Mouse (Mus musculus): ENCODE measurements around the gene Rps15. TPM values are rescaled to one million over a fixed set of nuclear protein-coding genes. Genes with fewer than 3 reads are reported as not detected.

Gene Rps15
- polyA plus RNA-seq, 1 experiment: 2,204 TPM

DNA sequence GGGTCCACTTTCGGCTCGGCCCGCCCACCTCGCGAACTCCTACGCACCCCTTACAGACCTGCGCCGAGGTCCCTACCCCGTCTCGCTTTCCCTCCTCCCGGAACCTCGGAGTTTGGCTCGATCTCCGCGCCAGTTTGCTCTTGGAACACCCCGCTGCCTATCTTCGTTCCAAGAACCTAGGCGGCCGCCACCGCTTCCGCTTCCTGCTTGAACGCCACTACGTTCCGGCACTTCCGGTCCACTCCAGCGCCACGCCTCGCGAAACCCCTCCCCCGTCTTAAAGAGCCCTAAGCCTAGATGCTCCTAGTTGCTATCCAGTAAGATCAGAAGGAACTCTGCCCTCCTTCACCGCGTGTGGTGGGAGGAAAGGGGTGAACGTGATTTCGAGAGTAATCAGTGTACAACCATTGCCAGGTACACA, 28.1 kb downstream of the Rps15 start, which contains the start of gene 2310011J03Rik:
TSS of gene 2310011J03Rik (minus strand) at position 198 of the 421 bp plus-strand sequence.
- Histone ChIP-seq H3K4me1 (ENCODE audit: control insufficient read depth, insufficient read depth, insufficient read length) (peaks cover 33% of the 10 kb centered on the region), H3K36me3 (ENCODE audit: control insufficient read depth, insufficient read depth, low read length) (peaks cover 13% of the 10 kb centered on the region), H3K27me3 (ENCODE audit: control insufficient read depth, insufficient read depth, low read length) (no peaks in the 10 kb centered on the region; the same call in 1 of the 2 replicates), H3K4me3 (ENCODE audit: extremely low read depth, insufficient read depth, insufficient read length) (peak within 1 kb of the TSS; percentile 77), H3K27ac (ENCODE audit: insufficient read depth, low read length) (peak within 1 kb of the TSS; percentile 73)
- TF ChIP-seq CTCF (IDR thresholded peaks at IDR 0.05; ENCODE audit: extremely low read depth, insufficient read depth, insufficient read length, insufficient replicate concordance) (no peak), POLR2A (IDR thresholded peaks at IDR 0.05; ENCODE audit: low read depth, low read length) (peak; percentile 86)
- peak; percentile 80 to 90 for DNase-seq (ENCODE audit: low read depth in 1 of 2, low spot score in 2 of 2)
- under 1% methylated on average over 34 of the region's 34 CpGs for WGBS

- no peak for DNase-seq (ENCODE audit: low read depth in 1 of 2, low spot score in 2 of 2)
- H3K36me3 ChIP-seq (ENCODE audit: control insufficient read depth, insufficient read depth, low read length): peaks cover 13% of the 10 kb centered on the region
- peak overlapping the region; percentile 34 for H3K27ac ChIP-seq (ENCODE audit: insufficient read depth, low read length)
- H3K4me1 ChIP-seq (ENCODE audit: control insufficient read depth, insufficient read depth, insufficient read length): peaks cover 33% of the 10 kb centered on the region
- no peaks in the 10 kb centered on the region for H3K27me3 ChIP-seq (ENCODE audit: control insufficient read depth, insufficient read depth, low read length)
- TF ChIP-seq CTCF (IDR thresholded peaks at IDR 0.05; ENCODE audit: extremely low read depth, insufficient read depth, insufficient read length, insufficient replicate concordance): no peak
- no peak for TF ChIP-seq POLR2A (IDR thresholded peaks at IDR 0.05; ENCODE audit: low read depth, low read length)
- 46% methylated on average over 6 of the region's 6 CpGs for WGBS
- no peak overlapping the region for H3K4me3 ChIP-seq (ENCODE audit: extremely low read depth, insufficient read depth, insufficient read length)
Measured at GRCm38 (mm10) chr10:80321014-80321669, 28.9 kb downstream of the Rps15 start.

- peaks cover 33% of the 10 kb centered on the region for H3K4me1 ChIP-seq (ENCODE audit: control insufficient read depth, insufficient read depth, insufficient read length)
- peaks cover 13% of the 10 kb centered on the region for H3K36me3 ChIP-seq (ENCODE audit: control insufficient read depth, insufficient read depth, low read length)
- TF ChIP-seq CTCF (IDR thresholded peaks at IDR 0.05; ENCODE audit: extremely low read depth, insufficient read depth, insufficient read length, insufficient replicate concordance) (no peak), POLR2A (IDR thresholded peaks at IDR 0.05; ENCODE audit: low read depth, low read length) (no peak)
- H3K27ac ChIP-seq (ENCODE audit: insufficient read depth, low read length): no peak overlapping the region
- H3K27me3 ChIP-seq (ENCODE audit: control insufficient read depth, insufficient read depth, low read length): no peaks in the 10 kb centered on the region
- no peak overlapping the region for H3K4me3 ChIP-seq (ENCODE audit: extremely low read depth, insufficient read depth, insufficient read length)
- DNase-seq (ENCODE audit: low read depth in 1 of 2, low spot score in 2 of 2): no peak
- 94% methylated on average over 20 of the region's 21 CpGs for WGBS
Measured at GRCm38 (mm10) chr10:80321670-80322581, 29.7 kb downstream of the Rps15 start.

DNA sequence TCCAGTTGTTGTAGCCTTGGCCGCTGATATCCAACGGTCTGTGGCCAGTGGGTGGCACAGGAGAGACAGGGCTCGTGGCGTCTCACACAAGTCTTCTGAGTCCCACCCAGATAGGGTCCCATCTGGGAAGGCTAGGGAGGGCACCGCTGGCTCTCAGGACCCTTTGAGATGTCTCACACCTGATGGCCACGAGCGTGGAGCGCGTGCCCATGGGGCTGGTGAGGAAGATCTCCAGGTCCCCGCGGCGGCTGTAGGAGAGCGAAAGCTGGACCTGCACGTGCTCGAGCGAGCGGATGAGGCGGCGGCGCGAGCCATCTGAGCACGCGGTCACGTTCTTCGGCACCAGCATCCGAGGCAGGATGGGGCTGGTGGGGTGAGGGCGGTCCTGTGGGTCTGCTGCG, 30.6 kb downstream of the Rps15 start:
- Histone ChIP-seq H3K36me3 (ENCODE audit: control insufficient read depth, insufficient read depth, low read length) (peaks cover 11% of the 10 kb centered on the region), H3K27ac (ENCODE audit: insufficient read depth, low read length) (no peak overlapping the region), H3K27me3 (ENCODE audit: control insufficient read depth, insufficient read depth, low read length) (no peaks in the 10 kb centered on the region), H3K4me1 (ENCODE audit: control insufficient read depth, insufficient read depth, insufficient read length) (peaks cover 33% of the 10 kb centered on the region), H3K4me3 (ENCODE audit: extremely low read depth, insufficient read depth, insufficient read length) (peak overlapping the region; percentile 76; the same call in 1 of the 2 replicates)
- 2% methylated on average over 27 of the region's 28 CpGs for WGBS
- no peak for TF ChIP-seq CTCF (IDR thresholded peaks at IDR 0.05; ENCODE audit: extremely low read depth, insufficient read depth, insufficient read length, insufficient replicate concordance)
- TF ChIP-seq POLR2A (IDR thresholded peaks at IDR 0.05; ENCODE audit: low read depth, low read length): no peak
- DNase-seq (ENCODE audit: low read depth in 1 of 2, low spot score in 2 of 2): no peak

DNA sequence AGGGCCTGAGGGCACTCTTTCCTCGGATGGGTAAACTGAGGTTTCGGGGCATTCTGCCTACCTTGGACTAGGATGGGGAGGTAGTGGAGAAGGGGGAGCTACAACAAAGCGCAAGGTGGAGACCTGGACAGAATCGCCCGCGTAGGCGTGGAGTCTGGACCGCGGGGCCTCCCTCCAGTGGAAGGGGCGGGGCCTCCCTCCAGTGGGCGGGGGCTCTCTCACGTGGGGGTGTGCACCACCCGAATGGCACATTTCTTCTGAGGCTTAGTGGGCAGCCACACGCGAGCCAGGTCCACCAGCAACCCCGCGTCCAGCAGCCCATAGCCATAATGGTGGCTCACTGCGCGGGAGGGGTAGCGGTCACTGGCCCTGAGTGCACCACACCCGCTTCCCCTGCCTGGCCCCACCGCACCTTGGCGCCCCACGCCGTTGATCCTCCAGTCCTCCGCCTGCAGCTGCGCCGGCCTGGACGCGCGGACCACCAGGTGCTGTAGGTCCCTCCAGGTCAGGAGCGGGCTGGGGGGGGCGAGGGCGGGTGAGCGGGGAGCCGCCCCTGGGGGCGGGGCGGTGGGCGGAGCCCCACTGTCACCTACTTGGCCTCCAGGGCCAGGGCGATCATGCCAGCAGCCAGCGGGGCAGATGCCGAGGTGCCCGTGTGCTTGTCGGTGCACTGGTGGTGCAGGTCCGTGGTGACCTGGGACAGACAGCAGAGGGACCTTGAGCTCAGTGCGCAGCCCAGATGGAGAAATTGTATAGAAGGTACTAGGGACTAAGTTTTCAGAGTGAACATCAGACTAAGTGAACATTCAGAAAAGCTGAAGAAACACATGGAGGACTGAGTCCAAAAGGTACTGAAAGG, 31.2 kb downstream of the Rps15 start:
- peak in 1 of 2 experiments; percentile 70 for DNase-seq (ENCODE audit: low read depth in 1 of 2, low spot score in 2 of 2)
- peaks cover 6% of the 10 kb centered on the region for H3K36me3 ChIP-seq (ENCODE audit: control insufficient read depth, insufficient read depth, low read length)
- TF ChIP-seq POLR2A (IDR thresholded peaks at IDR 0.05; ENCODE audit: low read depth, low read length): no peak
- no peak for TF ChIP-seq CTCF (IDR thresholded peaks at IDR 0.05; ENCODE audit: extremely low read depth, insufficient read depth, insufficient read length, insufficient replicate concordance)
- WGBS: 1% methylated on average over 44 of the region's 46 CpGs
- peak overlapping the region; percentile 76 for H3K4me3 ChIP-seq (ENCODE audit: extremely low read depth, insufficient read depth, insufficient read length)
- H3K27me3 ChIP-seq (ENCODE audit: control insufficient read depth, insufficient read depth, low read length): no peaks in the 10 kb centered on the region
- no peak overlapping the region for H3K27ac ChIP-seq (ENCODE audit: insufficient read depth, low read length)
- peaks cover 33% of the 10 kb centered on the region for H3K4me1 ChIP-seq (ENCODE audit: control insufficient read depth, insufficient read depth, insufficient read length)

Measured in spleen, adult 2 months (tissue).